Mouse (Mus musculus): Measurements from ENCODE around the gene 1700020D05Rik. TPM values are rescaled to one million over a fixed set of nuclear protein-coding genes. Genes with fewer than 3 reads are reported as not detected.

The 1700020D05Rik gene
- polyA plus RNA-seq, 1 experiment from 2014 or later = not detected

DNA sequence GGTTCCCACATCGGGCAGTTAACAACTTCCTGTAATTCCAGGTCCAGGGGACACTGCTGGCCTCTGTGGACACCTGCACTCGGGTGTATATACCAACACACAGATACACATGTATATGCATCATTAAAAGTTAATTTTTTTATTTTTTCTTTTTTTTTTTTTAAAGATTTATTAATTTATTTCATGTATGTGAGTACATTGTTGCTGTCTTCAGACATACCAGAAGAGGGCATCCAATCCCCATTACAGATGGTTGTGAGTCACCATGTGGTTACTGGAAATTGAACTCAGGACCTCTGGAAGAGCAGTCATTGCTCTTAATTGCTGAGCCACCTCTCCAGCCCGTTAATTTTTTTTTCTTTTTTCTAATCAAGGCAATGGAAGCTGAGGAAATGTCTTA lies 30.7 kb downstream of the 1700020D05Rik start:
- Histone ChIP-seq H3K36me3 (ENCODE audit: control insufficient read depth, insufficient read depth, low read length) (no peaks in the 10 kb centered on the region), H3K4me2 (ENCODE audit: low read length) (no peak overlapping the region)
- WGBS = 81% methylated on average over 3 of the region's 3 CpGs

DNA sequence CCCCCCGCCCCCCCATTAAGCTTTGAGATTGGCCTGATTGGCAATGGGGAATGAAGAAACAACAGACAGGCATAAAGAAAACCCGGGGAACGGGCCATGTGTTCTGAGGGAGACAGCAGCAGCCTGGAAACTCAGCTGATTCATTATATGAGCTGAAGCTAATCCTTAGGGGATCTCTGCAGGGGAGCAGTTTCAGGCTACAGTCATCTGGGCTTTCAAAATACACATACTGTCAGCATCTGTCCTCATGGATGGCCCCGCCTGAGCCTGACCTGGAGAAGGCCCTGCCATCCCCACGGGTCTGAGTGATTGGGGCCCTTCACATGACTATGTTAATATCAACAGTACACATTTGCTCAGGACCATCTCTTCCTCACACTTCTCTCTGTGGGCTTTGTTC lies 31.7 kb downstream of the 1700020D05Rik start:
- Histone ChIP-seq H3K27ac (ENCODE audit: low read length) (no peak overlapping the region), H3K4me2 (ENCODE audit: low read length) (no peak overlapping the region), H3K36me3 (ENCODE audit: control insufficient read depth, insufficient read depth, low read length) (no peaks in the 10 kb centered on the region), H3K9me3 (replicated peaks; ENCODE audit: control insufficient read depth, low read length, poor library complexity, severe bottlenecking) (no peaks in the 10 kb centered on the region), H3K27me3 (ENCODE audit: control insufficient read depth, insufficient read depth, low read depth, low read length) (no peaks in the 10 kb centered on the region), H3K4me3 (ENCODE audit: low read depth, low read length) (no peak overlapping the region), H3K4me1 (ENCODE audit: control insufficient read depth, insufficient read depth, low read length) (peaks cover 12% of the 10 kb centered on the region), H3K9ac (ENCODE audit: low read depth, low read length) (no peak overlapping the region)
- 47% methylated on average over 5 of the region's 5 CpGs for WGBS
- no peak for ATAC-seq

More for the DNA sequence above, 30.7 kb downstream of the 1700020D05Rik start:
- Histone ChIP-seq H3K4me3 (ENCODE audit: low read depth, low read length) (no peak overlapping the region), H3K27ac (ENCODE audit: low read length) (no peak overlapping the region), H3K27me3 (ENCODE audit: control insufficient read depth, insufficient read depth, low read depth, low read length) (no peaks in the 10 kb centered on the region), H3K9ac (ENCODE audit: low read depth, low read length) (no peak overlapping the region), H3K4me1 (ENCODE audit: control insufficient read depth, insufficient read depth, low read length) (peaks cover 12% of the 10 kb centered on the region), H3K9me3 (replicated peaks; ENCODE audit: control insufficient read depth, low read length, poor library complexity, severe bottlenecking) (no peaks in the 10 kb centered on the region)
- ATAC-seq = no peak

DNA sequence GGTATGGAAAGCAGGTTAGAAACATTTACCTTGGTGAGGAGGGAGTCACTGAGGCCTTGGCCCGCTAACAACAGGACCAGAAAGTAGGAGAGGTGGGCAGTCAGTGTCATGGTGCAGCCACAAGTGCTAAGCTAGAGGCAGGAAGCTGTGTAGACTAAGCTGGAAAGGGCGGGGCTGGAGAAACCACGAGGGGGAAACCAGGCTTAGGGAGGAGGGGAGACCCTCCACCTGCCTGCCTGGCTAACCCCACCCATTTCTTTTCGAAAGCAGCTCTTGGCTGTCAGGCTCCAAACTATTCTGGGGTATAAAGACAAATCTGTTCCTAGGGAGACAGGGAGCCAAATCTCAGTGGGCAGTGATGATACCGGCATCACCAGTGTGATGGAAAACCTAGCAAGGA lies 35.2 kb downstream of the 1700020D05Rik start, which contains the start of gene Ctsw:
Gene Ctsw (minus strand): TSS at position 134 of the 400 bp plus-strand sequence.
- ATAC-seq = no peak
- no peak within 1 kb of the TSS for H3K4me2 ChIP-seq (ENCODE audit: low read length)
- H3K27me3 ChIP-seq (ENCODE audit: control insufficient read depth, insufficient read depth, low read depth, low read length) = no peaks in the 10 kb centered on the region
- no peaks in the 10 kb centered on the region for H3K9me3 ChIP-seq (replicated peaks; ENCODE audit: control insufficient read depth, low read length, poor library complexity, severe bottlenecking)
- H3K4me1 ChIP-seq (ENCODE audit: control insufficient read depth, insufficient read depth, low read length) = peaks cover 12% of the 10 kb centered on the region
- H3K36me3 ChIP-seq (ENCODE audit: control insufficient read depth, insufficient read depth, low read length) = peaks cover 16% of the 10 kb centered on the region
- no peak within 1 kb of the TSS for H3K27ac ChIP-seq (ENCODE audit: low read length)
- 60% methylated on average over 5 of the region's 5 CpGs for WGBS
- H3K4me3 ChIP-seq (ENCODE audit: low read depth, low read length) = no peak within 1 kb of the TSS
- H3K9ac ChIP-seq (ENCODE audit: low read depth, low read length) = no peak within 1 kb of the TSS

DNA sequence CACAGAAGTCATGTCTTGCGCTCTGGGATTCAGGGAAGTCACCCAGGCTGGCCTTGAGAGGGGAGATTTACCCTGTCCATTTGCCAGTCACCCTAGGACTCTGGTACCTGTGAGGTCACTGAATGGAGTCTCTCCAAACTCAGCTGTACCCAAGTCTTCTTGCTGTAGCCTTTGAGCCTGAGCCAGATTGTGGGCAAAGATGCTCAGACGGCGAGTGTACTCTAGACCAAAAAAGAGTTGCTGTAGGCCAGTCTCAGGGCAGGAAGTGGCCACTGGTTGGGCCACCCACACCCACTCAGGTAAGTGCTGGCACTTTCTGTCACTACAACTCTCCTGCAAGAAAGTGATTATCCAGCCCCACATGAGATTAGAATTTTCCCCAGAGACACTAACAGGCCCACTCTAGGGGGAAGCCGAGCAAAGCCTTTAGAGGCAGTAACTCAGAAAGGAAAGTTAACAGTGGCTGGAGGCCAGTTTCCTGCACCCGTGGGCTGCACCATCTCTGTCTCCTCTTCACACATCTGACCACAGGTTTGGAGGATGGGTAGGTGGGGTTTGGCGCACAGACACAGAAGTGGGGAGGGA lies 36.6 kb downstream of the 1700020D05Rik start:
- no peak for ATAC-seq
- Histone ChIP-seq H3K4me1 (ENCODE audit: control insufficient read depth, insufficient read depth, low read length) (peaks cover 12% of the 10 kb centered on the region), H3K9ac (ENCODE audit: low read depth, low read length) (no peak overlapping the region), H3K27ac (ENCODE audit: low read length) (no peak overlapping the region), H3K36me3 (ENCODE audit: control insufficient read depth, insufficient read depth, low read length) (peaks cover 16% of the 10 kb centered on the region), H3K4me2 (ENCODE audit: low read length) (no peak overlapping the region), H3K4me3 (ENCODE audit: low read depth, low read length) (no peak overlapping the region), H3K9me3 (replicated peaks; ENCODE audit: control insufficient read depth, low read length, poor library complexity, severe bottlenecking) (no peaks in the 10 kb centered on the region), H3K27me3 (ENCODE audit: control insufficient read depth, insufficient read depth, low read depth, low read length) (no peaks in the 10 kb centered on the region)
- WGBS = 92% methylated on average over 6 of the region's 6 CpGs

DNA sequence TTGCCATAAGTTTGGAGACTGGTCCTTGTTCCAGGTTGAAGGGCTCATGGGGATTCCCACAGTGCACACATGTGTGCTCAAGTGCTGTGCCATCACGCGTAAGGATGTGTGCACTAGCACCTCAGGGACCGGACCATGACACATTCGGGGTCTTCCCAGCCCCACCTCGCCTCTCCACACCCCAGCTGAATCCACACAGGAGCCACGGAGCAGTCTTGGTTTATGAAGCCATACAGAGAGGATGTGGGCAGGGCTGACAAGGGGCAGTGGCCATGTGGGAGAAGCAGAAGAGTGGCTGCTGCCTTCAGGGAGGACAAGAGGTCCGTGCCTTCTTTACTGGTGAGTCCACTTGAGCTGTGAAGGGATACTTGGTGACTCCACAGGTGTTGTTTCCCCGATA lies 38.5 kb downstream of the 1700020D05Rik start:
- Histone ChIP-seq H3K4me2 (ENCODE audit: low read length) (no peak overlapping the region), H3K9me3 (replicated peaks; ENCODE audit: control insufficient read depth, low read length, poor library complexity, severe bottlenecking) (no peaks in the 10 kb centered on the region), H3K27me3 (ENCODE audit: control insufficient read depth, insufficient read depth, low read depth, low read length) (no peaks in the 10 kb centered on the region), H3K4me3 (ENCODE audit: low read depth, low read length) (no peak overlapping the region), H3K4me1 (ENCODE audit: control insufficient read depth, insufficient read depth, low read length) (peaks cover 21% of the 10 kb centered on the region), H3K36me3 (ENCODE audit: control insufficient read depth, insufficient read depth, low read length) (peaks cover 16% of the 10 kb centered on the region), H3K9ac (ENCODE audit: low read depth, low read length) (no peak overlapping the region), H3K27ac (ENCODE audit: low read length) (no peak overlapping the region)
- 95% methylated on average over 8 of the region's 8 CpGs for WGBS
- ATAC-seq = no peak

DNA sequence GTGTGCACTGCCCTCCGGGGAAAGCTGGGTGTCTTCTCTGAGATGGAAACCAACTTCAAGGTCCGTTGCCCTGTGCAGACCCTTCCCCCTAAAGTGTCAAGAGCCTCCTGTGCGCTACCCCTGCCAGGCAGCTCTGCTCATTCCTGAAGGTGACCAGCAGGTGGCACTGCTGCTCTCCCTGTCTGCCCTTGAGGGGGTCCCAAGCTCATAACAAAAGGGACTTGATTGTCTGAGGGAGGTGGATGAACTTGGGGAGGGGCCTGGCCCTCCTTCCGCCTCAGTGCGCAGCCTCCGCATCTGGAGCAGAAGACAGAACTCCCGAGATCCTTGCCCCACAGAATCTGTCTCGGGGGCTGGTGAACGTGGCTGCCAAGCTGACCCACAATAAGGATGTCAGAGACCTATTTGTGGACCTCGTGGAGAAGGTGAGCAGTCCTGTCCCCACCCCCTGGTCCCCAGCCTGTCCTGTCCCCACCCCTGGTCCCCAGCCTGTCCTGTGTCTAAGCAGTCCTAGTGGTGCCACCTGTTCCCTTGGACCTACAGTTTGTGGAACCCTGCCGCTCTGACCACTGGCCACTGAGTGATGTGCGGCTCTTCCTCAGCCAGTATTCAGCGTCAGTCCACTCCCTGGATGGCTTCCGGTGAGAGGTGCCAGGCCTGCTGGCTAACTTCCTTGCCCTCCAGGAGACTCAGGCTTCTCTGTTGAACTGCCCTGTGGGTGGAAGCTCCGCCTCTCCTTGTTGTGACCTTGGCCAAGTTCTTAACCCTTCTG lies 39.6 kb downstream of the 1700020D05Rik start:
- ATAC-seq = peak; percentile 43
- peak overlapping the region; percentile 52 for H3K9ac ChIP-seq (ENCODE audit: low read depth, low read length)
- H3K9me3 ChIP-seq (replicated peaks; ENCODE audit: control insufficient read depth, low read length, poor library complexity, severe bottlenecking) = no peaks in the 10 kb centered on the region
- H3K4me3 ChIP-seq (ENCODE audit: low read depth, low read length) = peak overlapping the region; percentile 26
- peak overlapping the region; percentile 39 for H3K27ac ChIP-seq (ENCODE audit: low read length)
- peak overlapping the region; percentile 49 for H3K4me2 ChIP-seq (ENCODE audit: low read length)
- 34% methylated on average over 15 of the region's 15 CpGs for WGBS
- H3K27me3 ChIP-seq (ENCODE audit: control insufficient read depth, insufficient read depth, low read depth, low read length) = no peaks in the 10 kb centered on the region
- H3K36me3 ChIP-seq (ENCODE audit: control insufficient read depth, insufficient read depth, low read length) = peaks cover 16% of the 10 kb centered on the region
- H3K4me1 ChIP-seq (ENCODE audit: control insufficient read depth, insufficient read depth, low read length) = peaks cover 25% of the 10 kb centered on the region

DNA sequence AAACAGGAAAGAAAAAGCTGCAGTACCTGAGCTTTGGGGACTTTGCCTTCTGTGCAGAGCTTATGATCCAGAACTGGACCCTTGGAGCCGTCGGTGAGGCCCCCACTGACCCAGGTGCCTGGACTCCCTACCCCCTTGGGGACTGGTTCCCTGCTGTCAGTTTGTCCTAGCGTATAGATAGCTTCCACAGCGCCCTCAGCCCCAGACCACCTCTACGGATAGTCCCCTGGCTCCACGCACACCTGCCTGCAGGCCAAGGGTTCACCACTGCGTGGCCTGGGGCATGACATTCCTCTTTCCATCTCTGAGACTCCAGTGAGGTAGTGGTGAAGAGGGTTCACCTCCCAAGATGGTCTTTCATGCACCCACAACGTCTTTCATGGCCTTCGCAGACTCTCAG lies 40.4 kb downstream of the 1700020D05Rik start:
- peaks cover 25% of the 10 kb centered on the region for H3K4me1 ChIP-seq (ENCODE audit: control insufficient read depth, insufficient read depth, low read length)
- WGBS = 89% methylated on average over 9 of the region's 9 CpGs
- H3K4me3 ChIP-seq (ENCODE audit: low read depth, low read length) = no peak overlapping the region
- H3K9ac ChIP-seq (ENCODE audit: low read depth, low read length) = no peak overlapping the region
- no peaks in the 10 kb centered on the region for H3K9me3 ChIP-seq (replicated peaks; ENCODE audit: control insufficient read depth, low read length, poor library complexity, severe bottlenecking)
- no peak overlapping the region for H3K4me2 ChIP-seq (ENCODE audit: low read length)
- peaks cover 16% of the 10 kb centered on the region for H3K36me3 ChIP-seq (ENCODE audit: control insufficient read depth, insufficient read depth, low read length)
- no peak overlapping the region for H3K27ac ChIP-seq (ENCODE audit: low read length)
- no peak for ATAC-seq
- no peaks in the 10 kb centered on the region for H3K27me3 ChIP-seq (ENCODE audit: control insufficient read depth, insufficient read depth, low read depth, low read length)

DNA sequence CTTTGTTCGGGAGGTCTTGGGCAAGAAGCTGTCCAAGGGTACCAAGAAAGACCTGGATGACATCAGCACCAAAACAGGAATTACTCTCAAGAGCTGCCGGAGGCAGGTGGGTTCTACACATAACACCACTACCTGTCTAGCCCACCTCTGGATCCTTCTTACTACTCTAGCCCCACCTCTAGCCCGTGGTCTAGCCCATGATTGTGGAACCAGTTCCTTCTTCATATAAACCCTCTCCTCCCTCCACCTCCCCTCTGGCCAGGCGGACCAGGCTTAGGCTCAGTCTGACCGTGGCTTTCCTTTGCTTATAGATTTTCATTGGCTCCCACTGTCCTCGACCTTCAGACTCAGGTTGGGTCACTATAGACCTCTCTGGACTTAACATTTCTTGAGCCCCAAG lies 42.2 kb downstream of the 1700020D05Rik start:
- WGBS = 88% methylated on average over 6 of the region's 6 CpGs
- peaks cover 32% of the 10 kb centered on the region for H3K4me1 ChIP-seq (ENCODE audit: control insufficient read depth, insufficient read depth, low read length)
- ATAC-seq = no peak
- H3K4me3 ChIP-seq (ENCODE audit: low read depth, low read length) = peak overlapping the region; percentile 84
- no peaks in the 10 kb centered on the region for H3K27me3 ChIP-seq (ENCODE audit: control insufficient read depth, insufficient read depth, low read depth, low read length)
- H3K36me3 ChIP-seq (ENCODE audit: control insufficient read depth, insufficient read depth, low read length) = peaks cover 16% of the 10 kb centered on the region
- H3K4me2 ChIP-seq (ENCODE audit: low read length) = peak overlapping the region; percentile 98
- H3K9ac ChIP-seq (ENCODE audit: low read depth, low read length) = peak overlapping the region; percentile 87
- H3K9me3 ChIP-seq (replicated peaks; ENCODE audit: control insufficient read depth, low read length, poor library complexity, severe bottlenecking) = no peaks in the 10 kb centered on the region
- no peak overlapping the region for H3K27ac ChIP-seq (ENCODE audit: low read length)

DNA sequence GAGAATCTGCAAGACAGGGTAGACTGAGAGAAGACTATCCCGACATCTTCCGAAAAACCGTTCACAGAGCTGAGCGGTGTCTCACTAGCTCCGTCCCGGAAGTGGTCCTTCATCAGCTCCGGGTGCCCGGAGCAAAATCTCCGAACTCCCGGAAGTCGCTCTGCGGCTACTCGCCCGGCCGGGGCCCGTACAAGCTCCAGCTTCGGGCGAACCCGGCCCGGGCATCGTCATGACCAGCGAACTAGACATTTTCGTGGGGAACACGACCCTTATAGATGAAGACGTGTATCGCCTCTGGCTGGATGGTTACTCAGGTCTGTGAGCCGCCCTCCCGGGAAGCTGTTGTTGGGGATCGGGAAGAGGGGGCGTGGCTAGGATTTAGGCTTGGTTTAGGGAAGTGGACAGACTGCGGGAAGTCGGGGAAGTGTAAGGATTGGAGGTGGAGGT lies 43.1 kb downstream of the 1700020D05Rik start, which contains the start of gene Fibp:
Gene Fibp (plus strand): TSS at position 151 of the 447 bp plus-strand sequence.
- H3K4me1 ChIP-seq (ENCODE audit: control insufficient read depth, insufficient read depth, low read length) = peaks cover 41% of the 10 kb centered on the region
- peak within 1 kb of the TSS; percentile 86 for H3K27ac ChIP-seq (ENCODE audit: low read length)
- no peaks in the 10 kb centered on the region for H3K9me3 ChIP-seq (replicated peaks; ENCODE audit: control insufficient read depth, low read length, poor library complexity, severe bottlenecking)
- peak; percentile 30 for ATAC-seq
- WGBS = under 1% methylated on average over 32 of the region's 32 CpGs
- peaks cover 11% of the 10 kb centered on the region for H3K36me3 ChIP-seq (ENCODE audit: control insufficient read depth, insufficient read depth, low read length)
- H3K27me3 ChIP-seq (ENCODE audit: control insufficient read depth, insufficient read depth, low read depth, low read length) = no peaks in the 10 kb centered on the region
- H3K9ac ChIP-seq (ENCODE audit: low read depth, low read length) = peak within 1 kb of the TSS; percentile 87
- peak within 1 kb of the TSS; percentile 98 for H3K4me2 ChIP-seq (ENCODE audit: low read length)
- peak within 1 kb of the TSS; percentile 84 for H3K4me3 ChIP-seq (ENCODE audit: low read depth, low read length)
